Mouse (Mus musculus) limb, embryonic 15.5 days (tissue): ENCODE results near the gene Arhgap31. TPM values are rescaled to one million over a fixed set of nuclear protein-coding genes. Genes with fewer than 3 reads are reported as not detected.

Experiments
- ATAC-seq: fragments of 200-750 bp; cut with Nextera tagmentation; 2 replicates; pipeline ENCODE4 v1.8.0; 2017; ENCODE audit warnings: low read depth, moderate TSS enrichment; ENCODE audit not compliant: insufficient number of reproducible peaks, low FRiP score, low TSS enrichment
- H3K27ac ChIP-seq: fragments of 300-500 bp; sonication (generic); 2 replicates; pipeline ENCODE4 v1.5.1; 2015; ENCODE audit warnings: moderate library complexity, mild to moderate bottlenecking, inconsistent platforms
- H3K27me3 ChIP-seq: fragments of 300-500 bp; sonication (generic); 2 replicates; pipeline ENCODE4 v1.6.1; 2015; ENCODE audit warnings: inconsistent platforms
- H3K36me3 ChIP-seq: fragments of 300-500 bp; sonication (generic); 2 replicates; pipeline ENCODE4 v1.6.1; 2015; ENCODE audit warnings: inconsistent platforms
- H3K4me1 ChIP-seq: fragments of 300-500 bp; sonication (generic); 2 replicates; pipeline ENCODE4 v1.6.1; 2015; ENCODE audit warnings: inconsistent platforms
- H3K4me2 ChIP-seq: fragments of 300-500 bp; sonication (generic); 2 replicates; pipeline ENCODE4 v1.6.1; 2015; ENCODE audit warnings: mild to moderate bottlenecking, inconsistent platforms
- H3K4me3 ChIP-seq: fragments of 300-500 bp; sonication (generic); 2 replicates; pipeline ENCODE4 v1.5.1; 2015; ENCODE audit warnings: mild to moderate bottlenecking, inconsistent platforms
- H3K9ac ChIP-seq: fragments of 300-500 bp; sonication (generic); 2 replicates; pipeline ENCODE4 v1.6.1; 2015; ENCODE audit warnings: inconsistent platforms
- H3K9me3 ChIP-seq: fragments of 300-500 bp; sonication (generic); 2 replicates; pipeline ENCODE4 v1.6.1; 2016; ENCODE audit warnings: inconsistent platforms
- WGBS: fragments of 180-500 bp; shearing (Covaris S2); methylation state at CpG from one replicate; pipeline ENCODE4 v1.1.7; 2015; 5-methylcytosine and 5-hydroxymethylcytosine counted together
- polyA plus RNA-seq: library from polyadenylated mRNA; unstranded; fragments of >200 nt; fragmentation: Nextera tagmentation; extraction: Ambion mirVana; gene quantifications from 2 replicates; pipeline ENCODE4 v1.2.1, GENCODE M21; 2015

The Arhgap31 gene
- polyA plus RNA-seq, 1 experiment from 2014 or later = 16.2 TPM

DNA sequence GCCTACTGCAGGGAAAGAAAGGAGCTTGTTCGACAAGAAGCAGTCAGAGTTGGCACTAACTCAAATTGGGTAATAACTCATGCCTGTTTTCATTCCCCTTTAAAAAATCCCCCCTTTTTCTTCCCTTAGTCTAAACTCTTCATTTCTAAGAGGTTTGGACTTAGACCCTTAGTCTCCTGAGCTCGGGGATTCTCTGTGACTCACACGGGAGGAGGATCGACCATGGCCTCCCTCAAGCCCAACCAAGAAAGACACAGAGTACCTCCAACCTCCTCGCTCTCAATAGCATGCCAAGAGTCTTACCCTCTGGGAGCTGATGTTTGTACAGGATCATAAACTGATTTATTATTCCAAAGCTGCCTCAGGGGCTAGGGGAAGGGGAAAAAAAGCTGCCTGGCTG lies 100.4 kb downstream of the Arhgap31 start:
- no peak overlapping the region for H3K9ac ChIP-seq
- no peaks in the 10 kb centered on the region for H3K27me3 ChIP-seq
- no peak for ATAC-seq
- no peak overlapping the region for H3K4me2 ChIP-seq
- H3K36me3 ChIP-seq = peaks cover 53% of the 10 kb centered on the region
- no peaks in the 10 kb centered on the region for H3K9me3 ChIP-seq
- WGBS = 28% methylated on average over 5 of the region's 5 CpGs
- H3K27ac ChIP-seq = peak overlapping the region; percentile 57
- H3K4me3 ChIP-seq = no peak overlapping the region
- peaks cover 12% of the 10 kb centered on the region; the same call in 1 of the 2 replicates for H3K4me1 ChIP-seq

DNA sequence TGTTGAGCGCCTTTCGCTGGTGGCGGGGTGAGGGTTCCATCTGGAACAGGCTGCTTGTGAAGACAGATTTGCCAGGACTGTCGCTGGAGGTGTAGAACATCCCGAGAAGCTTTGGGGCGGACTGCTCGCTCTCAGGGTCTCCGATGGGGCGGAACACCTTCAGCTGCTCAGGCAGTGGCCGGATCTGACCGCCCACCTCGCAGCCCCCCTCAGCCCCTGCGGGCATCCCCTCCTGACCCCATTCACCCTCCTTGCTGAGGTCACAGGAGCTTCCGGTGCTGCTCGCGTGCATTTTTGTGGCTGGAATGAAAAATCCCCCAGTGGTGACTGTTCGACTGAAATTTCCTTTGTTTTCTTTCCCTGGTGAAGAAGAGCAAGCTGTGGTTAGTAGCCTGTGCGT lies 104.0 kb downstream of the Arhgap31 start:
- H3K27me3 ChIP-seq = no peaks in the 10 kb centered on the region
- H3K4me3 ChIP-seq = no peak overlapping the region
- H3K9me3 ChIP-seq = no peaks in the 10 kb centered on the region
- no peak overlapping the region for H3K9ac ChIP-seq
- ATAC-seq = no peak
- peaks cover 12% of the 10 kb centered on the region; the same call in 1 of the 2 replicates for H3K4me1 ChIP-seq
- 71% methylated on average over 18 of the region's 18 CpGs for WGBS
- peaks cover 63% of the 10 kb centered on the region for H3K36me3 ChIP-seq
- no peak overlapping the region for H3K27ac ChIP-seq
- H3K4me2 ChIP-seq = no peak overlapping the region

DNA sequence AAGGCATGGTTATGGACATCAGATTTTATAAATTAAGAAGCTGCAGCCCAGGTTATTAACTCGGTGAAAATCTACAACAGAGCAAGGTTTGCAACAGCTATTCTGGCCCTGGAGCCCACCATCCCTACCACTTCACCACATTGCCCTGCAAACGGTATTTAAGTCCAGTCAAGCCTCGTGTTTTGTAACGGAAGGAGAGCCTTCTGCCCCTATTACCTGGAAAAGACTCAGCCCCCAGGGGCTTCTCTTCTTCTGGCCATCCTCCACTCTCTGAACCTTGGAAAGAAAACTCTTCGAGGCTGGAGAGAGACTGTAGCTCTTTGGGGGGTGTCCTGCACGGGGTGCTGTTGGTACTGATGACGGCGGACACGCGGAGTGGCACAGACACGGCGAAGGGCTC lies 104.4 kb downstream of the Arhgap31 start:
- H3K36me3 ChIP-seq = peaks cover 64% of the 10 kb centered on the region
- 81% methylated on average over 12 of the region's 12 CpGs for WGBS
- H3K27ac ChIP-seq = no peak overlapping the region
- no peak overlapping the region for H3K4me3 ChIP-seq
- H3K27me3 ChIP-seq = no peaks in the 10 kb centered on the region
- no peak overlapping the region for H3K9ac ChIP-seq
- H3K9me3 ChIP-seq = no peaks in the 10 kb centered on the region
- ATAC-seq = no peak
- no peak overlapping the region for H3K4me2 ChIP-seq
- peaks cover 10% of the 10 kb centered on the region; the same call in 1 of the 2 replicates for H3K4me1 ChIP-seq

DNA sequence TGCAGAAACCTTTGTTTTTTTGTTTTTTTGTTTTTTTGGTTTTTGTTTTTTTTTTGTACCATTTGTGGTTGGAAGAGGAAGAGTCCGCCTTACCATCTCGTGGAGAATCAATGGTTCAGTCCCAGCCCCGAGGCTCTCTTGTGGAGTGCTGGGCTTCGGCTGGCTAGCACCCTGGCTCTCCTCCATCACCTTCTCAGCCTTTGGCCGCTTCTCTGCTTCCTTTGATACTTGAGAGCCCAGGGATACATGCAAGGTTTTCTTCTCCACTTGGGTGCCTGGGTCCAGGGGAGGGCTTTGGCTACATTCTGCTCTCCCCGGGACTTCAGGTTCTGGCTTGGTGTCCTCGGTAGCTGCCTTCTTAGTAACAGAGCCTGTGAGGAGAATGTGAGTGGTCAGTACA lies 106.6 kb downstream of the Arhgap31 start:
- ATAC-seq = no peak

DNA sequence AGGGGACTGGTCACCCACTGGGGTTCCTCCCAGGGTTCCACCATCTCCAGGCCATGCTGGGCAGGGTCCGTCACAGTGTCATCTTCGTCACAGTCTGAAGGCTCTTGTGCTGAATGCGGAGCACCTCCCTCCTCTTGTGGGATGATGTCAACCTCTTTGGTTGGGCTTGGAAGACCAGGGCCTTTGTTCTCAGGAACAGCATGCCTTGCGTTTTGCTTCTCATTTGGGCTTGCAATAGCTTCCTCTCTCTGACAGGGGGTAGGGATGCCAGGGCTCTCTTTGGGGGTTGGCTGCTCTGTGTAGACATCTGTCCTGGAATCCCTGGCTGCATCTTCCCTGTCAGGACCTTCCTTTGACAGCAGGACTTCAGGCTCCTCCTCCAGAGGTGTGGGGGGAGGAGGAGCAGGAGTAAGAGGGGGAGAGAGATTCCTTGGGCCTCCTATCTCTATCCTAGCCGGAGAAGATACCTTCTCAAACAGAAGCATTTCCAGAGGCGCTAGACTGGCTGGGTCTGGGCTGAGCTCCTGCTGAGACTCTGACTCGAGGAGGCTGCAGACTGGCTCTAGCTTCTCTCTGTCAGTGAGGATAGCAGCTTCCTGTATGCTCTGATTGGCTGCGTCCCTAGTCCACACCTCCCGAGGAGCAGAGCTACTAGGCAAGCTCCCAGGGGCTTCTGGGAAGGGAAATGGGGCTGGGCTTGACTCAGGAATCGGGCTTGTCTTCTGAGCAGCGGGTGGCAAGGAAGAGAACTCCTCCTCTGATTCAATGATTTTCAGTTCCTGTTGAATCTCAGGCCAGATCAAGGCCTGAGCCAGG lies 109.9 kb downstream of the Arhgap31 start:
- no peaks in the 10 kb centered on the region for H3K27me3 ChIP-seq
- WGBS = 58% methylated on average over 11 of the region's 11 CpGs
- H3K4me2 ChIP-seq = no peak overlapping the region
- H3K9ac ChIP-seq = no peak overlapping the region
- H3K4me3 ChIP-seq = no peak overlapping the region
- H3K4me1 ChIP-seq = no peaks in the 10 kb centered on the region
- peaks cover 60% of the 10 kb centered on the region for H3K36me3 ChIP-seq
- ATAC-seq = no peak
- no peaks in the 10 kb centered on the region for H3K9me3 ChIP-seq
- no peak overlapping the region for H3K27ac ChIP-seq

More for the DNA sequence above, 106.6 kb downstream of the Arhgap31 start:
- no peak overlapping the region for H3K9ac ChIP-seq
- 84% methylated on average over 7 of the region's 7 CpGs for WGBS
- H3K27me3 ChIP-seq = no peaks in the 10 kb centered on the region
- no peak overlapping the region for H3K4me3 ChIP-seq
- no peaks in the 10 kb centered on the region for H3K4me1 ChIP-seq
- peaks cover 80% of the 10 kb centered on the region for H3K36me3 ChIP-seq
- no peak overlapping the region for H3K4me2 ChIP-seq
- no peak overlapping the region for H3K27ac ChIP-seq
- H3K9me3 ChIP-seq = no peaks in the 10 kb centered on the region

DNA sequence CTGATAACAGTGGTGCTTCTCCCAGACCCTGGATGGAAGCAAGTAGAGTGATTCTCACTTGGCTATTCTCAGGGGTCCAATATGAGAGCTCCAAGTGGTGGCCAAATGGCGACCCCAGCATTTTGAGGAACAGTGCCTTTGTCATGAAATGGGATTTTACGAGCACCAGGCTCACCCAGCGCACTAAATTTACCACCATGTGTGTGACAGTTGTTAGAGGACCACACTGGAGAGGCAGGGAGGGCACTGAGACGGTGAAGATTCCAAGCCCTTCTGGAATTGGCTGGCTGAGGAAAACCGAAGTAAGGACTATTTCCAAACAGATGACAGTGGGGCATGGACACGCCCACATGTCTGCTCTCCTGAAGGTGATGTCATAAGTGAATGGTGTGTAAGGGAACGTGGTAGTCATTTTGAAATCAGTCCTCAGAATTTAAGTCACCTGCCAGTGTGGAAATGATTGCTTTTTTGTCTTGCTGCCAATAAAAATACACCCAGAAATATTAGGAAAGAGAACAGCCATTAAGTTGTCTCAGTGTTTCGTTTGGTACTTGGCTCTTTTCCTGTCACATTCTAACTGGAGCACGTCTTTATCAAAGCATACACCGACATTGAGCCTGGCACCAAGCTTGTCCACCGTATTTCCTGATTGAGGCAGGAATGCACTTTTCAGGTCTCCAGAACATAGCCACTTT lies 113.9 kb downstream of the Arhgap31 start:
- no peaks in the 10 kb centered on the region for H3K9me3 ChIP-seq
- H3K4me1 ChIP-seq = no peaks in the 10 kb centered on the region
- H3K27me3 ChIP-seq = no peaks in the 10 kb centered on the region
- no peak overlapping the region for H3K9ac ChIP-seq
- H3K4me3 ChIP-seq = no peak overlapping the region
- peaks cover 46% of the 10 kb centered on the region for H3K36me3 ChIP-seq
- H3K4me2 ChIP-seq = no peak overlapping the region
- no peak for ATAC-seq
- H3K27ac ChIP-seq = no peak overlapping the region
- WGBS = 42% methylated on average over 11 of the region's 11 CpGs

DNA sequence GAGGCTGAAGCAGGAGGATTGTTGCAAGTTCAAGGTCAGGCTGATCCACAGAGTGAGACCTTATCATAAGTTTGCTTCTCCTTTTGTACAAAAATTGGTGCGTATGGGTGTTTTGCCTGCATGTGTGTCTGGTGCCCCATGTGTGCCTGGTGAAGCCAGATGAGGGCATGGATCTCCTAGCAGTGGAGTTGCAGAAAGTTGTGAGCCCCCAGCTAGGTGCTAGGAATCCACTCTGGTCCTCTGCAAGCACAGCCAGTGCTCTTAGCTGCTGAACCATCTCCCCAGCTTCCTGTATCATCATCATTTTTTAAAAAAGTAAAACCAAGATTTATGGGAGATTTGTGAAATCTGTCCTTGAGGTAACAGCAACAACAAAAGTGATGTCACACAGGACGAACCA lies 116.4 kb downstream of the Arhgap31 start:
- Histone ChIP-seq H3K4me2 (no peak overlapping the region), H3K27ac (no peak overlapping the region), H3K9me3 (no peaks in the 10 kb centered on the region), H3K4me1 (no peaks in the 10 kb centered on the region), H3K9ac (no peak overlapping the region), H3K4me3 (no peak overlapping the region), H3K27me3 (no peaks in the 10 kb centered on the region), H3K36me3 (peaks cover 44% of the 10 kb centered on the region)
- 92% methylated on average over 2 of the region's 2 CpGs for WGBS
- no peak for ATAC-seq

DNA sequence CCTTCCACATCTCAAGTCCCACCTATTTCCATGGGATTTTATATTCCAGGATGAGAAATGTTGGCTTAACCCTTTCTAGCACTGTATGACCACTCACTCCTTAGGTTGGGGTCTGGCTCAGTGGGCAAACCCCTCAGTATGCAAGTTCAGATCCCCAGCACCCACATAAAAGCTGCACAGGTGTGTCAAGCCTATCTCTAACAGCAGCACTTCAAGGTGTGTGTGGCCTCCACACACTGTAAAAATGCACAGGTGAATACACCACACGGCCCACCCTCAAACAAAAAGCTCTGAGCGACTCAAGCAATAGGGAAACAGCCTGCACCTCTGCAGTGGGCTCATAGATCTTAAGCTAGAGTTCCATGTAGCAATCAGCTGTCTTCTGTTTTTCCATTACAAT lies 117.0 kb downstream of the Arhgap31 start:
- Histone ChIP-seq H3K27me3 (no peaks in the 10 kb centered on the region), H3K4me1 (no peaks in the 10 kb centered on the region), H3K9me3 (no peaks in the 10 kb centered on the region), H3K36me3 (peaks cover 44% of the 10 kb centered on the region), H3K4me2 (no peak overlapping the region), H3K4me3 (no peak overlapping the region), H3K27ac (no peak overlapping the region), H3K9ac (no peak overlapping the region)
- ATAC-seq = no peak
- 85% methylated on average over 2 of the region's 2 CpGs for WGBS

DNA sequence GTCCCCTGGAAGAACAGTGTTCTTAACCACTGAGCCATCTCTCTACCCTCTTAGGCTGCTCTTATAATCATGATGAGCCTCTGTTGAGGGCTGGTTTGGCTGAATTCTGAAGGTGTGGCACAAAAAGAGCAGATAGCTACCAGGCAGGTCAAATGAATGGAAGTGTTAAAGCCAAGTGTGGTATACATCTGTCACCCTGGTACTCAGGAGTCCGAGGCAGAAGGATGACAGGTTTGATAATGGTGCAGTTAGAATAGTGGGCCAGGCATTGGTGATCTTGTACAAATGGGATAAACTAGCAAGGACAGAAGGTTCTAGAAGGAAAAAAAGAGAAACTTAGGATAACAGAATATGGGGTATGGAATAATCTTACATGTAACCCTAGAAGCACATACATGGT lies 118.6 kb downstream of the Arhgap31 start:
- H3K27me3 ChIP-seq = no peaks in the 10 kb centered on the region
- ATAC-seq = no peak
- H3K4me3 ChIP-seq = no peak overlapping the region
- H3K9ac ChIP-seq = no peak overlapping the region
- peaks cover 49% of the 10 kb centered on the region for H3K36me3 ChIP-seq
- H3K27ac ChIP-seq = no peak overlapping the region
- no peaks in the 10 kb centered on the region for H3K4me1 ChIP-seq
- no peak overlapping the region for H3K4me2 ChIP-seq
- H3K9me3 ChIP-seq = no peaks in the 10 kb centered on the region
- WGBS = 92% methylated on average over 1 of the region's 1 CpGs

DNA sequence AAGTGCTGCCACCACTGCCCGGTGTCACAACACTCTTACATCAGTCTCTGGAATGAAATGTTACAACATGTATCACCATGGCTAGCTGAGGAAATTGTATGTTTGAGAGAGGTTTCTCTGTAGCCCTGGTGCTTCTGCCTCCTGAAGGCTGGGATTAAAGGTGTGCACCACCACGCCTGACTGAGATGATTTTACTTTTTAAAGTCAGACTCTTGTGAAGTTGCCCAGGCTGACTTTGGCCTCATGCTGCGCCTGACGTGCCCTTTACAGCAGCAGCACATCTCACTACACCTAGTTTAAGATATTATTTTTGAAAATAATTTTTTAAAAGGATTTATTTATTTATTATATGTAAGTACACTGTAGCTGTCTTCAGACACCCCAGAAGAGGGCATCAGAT lies 120.1 kb downstream of the Arhgap31 start:
- Histone ChIP-seq H3K4me2 (no peak overlapping the region), H3K27ac (no peak overlapping the region), H3K4me1 (no peaks in the 10 kb centered on the region), H3K9me3 (no peaks in the 10 kb centered on the region), H3K4me3 (no peak overlapping the region), H3K27me3 (no peaks in the 10 kb centered on the region), H3K9ac (no peak overlapping the region), H3K36me3 (peaks cover 64% of the 10 kb centered on the region)
- ATAC-seq = no peak
- 91% methylated on average over 4 of the region's 4 CpGs for WGBS

DNA sequence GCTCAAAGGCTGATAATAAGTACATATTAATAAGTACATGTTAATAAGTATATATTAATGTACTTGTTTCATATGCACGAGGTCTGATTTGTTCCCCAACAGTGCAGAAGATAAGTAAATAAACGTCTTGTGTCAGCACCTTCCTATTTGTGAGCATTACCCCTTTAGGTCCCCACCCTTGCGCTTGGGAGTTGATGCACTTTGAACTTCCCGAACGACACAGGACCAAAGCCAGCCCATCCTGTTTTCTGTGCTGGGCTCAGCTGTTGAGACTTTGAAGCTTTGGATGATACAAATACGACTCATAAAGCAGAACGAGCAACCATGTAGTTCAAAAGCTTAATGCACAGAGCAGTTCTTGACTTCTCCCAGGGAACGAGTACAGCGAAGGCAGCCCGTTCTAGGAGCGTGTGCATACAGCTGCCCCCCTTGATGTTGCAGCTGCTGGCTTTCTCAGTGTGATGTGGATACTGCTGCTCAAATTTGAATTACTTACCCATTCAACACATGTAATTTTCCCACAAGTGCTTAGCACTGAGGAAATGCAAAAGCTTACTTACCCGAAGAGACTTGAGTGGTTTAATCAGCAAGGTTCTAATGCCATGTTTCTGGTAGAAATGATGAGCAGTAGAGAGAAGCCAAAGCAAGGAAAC lies 120.9 kb downstream of the Arhgap31 start:
- Histone ChIP-seq H3K27me3 (no peaks in the 10 kb centered on the region), H3K4me3 (no peak overlapping the region), H3K4me1 (no peaks in the 10 kb centered on the region), H3K9me3 (no peaks in the 10 kb centered on the region), H3K4me2 (no peak overlapping the region), H3K27ac (no peak overlapping the region), H3K36me3 (peaks cover 72% of the 10 kb centered on the region), H3K9ac (no peak overlapping the region)
- 81% methylated on average over 12 of the region's 12 CpGs for WGBS
- no peak for ATAC-seq

DNA sequence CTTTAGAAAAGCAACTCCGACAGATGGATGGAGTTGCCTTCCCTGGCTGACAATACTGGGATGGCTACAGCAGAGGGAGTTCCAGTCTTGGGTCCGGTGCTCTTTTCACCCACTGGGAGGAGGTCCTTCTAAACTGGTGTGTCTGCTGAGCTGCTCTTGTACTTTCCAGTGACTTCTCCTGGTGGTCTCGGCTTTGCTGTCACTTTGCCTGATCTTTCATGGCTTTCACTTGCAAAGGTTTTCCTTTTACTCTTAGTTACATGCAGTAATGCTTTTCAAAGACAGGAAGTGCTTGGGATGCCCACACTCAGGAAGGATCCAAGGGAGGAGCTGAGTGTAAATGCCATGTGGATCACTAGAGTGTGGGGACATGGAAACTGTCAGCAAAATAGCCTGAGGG lies 121.6 kb downstream of the Arhgap31 start:
- H3K4me1 ChIP-seq = no peaks in the 10 kb centered on the region
- H3K9ac ChIP-seq = no peak overlapping the region
- no peak for ATAC-seq
- H3K36me3 ChIP-seq = peaks cover 78% of the 10 kb centered on the region
- WGBS = 84% methylated on average over 3 of the region's 3 CpGs
- H3K9me3 ChIP-seq = no peaks in the 10 kb centered on the region
- H3K27me3 ChIP-seq = no peaks in the 10 kb centered on the region
- H3K27ac ChIP-seq = no peak overlapping the region
- H3K4me3 ChIP-seq = no peak overlapping the region
- H3K4me2 ChIP-seq = no peak overlapping the region
